Mouse (Mus musculus) urinary bladder, postnatal 4 days (tissue): ENCODE measurements around the gene Gria1.

Source experiments
- DNase-seq, 2 experiments: peaks; one replicate each; pipeline ENCODE4 v3.0.0; 2021 to 2022; ENCODE audit warnings: low spot score in 2 of 2

The Gria1 gene

DNA sequence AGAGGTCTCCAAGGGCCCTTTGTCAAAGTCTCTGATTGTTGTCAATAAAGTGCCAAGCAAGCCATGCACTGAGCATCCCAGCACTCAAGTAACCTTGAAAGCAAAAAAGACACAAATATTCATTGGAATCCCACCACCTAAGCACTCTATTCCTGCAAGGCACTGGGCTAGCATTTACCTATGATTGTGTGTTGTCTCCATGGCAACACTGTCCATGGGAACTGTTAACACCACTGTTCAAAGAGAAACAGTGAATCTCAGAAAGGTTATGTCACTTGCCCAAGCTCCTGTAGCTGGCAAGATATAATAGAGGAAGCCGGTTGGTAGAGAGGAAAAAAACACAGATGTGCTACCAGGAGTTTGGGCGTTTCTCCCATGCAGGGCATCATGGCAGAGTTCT, 274.9 kb downstream of the Gria1 start:
- DNase-seq = no peak

DNA sequence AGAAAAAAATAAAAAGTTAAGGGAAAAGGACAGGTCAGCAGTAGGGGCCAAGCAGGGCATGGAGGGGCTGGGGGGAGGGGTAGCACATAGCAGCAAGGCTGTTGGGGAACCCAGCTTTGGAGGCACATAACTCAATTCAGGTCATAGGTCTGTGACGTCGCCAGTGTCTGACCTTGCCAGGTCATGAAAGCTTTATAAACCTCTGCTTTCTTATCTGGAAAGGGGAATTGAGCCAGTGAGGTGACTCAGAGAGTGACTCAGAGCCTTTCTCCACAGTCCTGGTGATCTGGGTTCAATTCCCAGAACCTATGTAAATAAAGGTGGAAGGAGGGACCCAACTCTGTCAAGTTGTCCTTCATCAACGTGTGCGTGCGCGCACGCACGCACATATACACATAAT, 286.2 kb downstream of the Gria1 start:
- DNase-seq = no peak

DNA sequence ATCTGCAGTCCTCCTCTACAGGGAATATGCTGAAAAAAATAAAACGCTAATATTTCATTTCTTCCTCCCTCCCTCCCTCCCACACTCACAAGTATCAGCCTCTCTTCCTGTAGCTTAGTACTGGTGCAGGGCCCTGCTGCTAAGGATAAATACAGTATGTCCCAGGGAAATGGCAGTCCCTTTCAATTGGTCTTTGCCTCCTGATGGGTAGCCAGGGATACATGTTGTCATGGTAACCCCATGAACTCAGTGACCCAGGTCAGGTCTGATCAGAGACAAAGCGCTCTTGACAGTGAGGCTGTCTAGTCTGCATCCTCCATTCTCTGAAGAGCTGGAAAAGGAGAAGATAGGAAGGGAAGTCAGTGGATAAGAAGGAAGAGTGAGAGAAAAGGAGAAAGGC, 287.1 kb downstream of the Gria1 start:
- DNase-seq = no peak

DNA sequence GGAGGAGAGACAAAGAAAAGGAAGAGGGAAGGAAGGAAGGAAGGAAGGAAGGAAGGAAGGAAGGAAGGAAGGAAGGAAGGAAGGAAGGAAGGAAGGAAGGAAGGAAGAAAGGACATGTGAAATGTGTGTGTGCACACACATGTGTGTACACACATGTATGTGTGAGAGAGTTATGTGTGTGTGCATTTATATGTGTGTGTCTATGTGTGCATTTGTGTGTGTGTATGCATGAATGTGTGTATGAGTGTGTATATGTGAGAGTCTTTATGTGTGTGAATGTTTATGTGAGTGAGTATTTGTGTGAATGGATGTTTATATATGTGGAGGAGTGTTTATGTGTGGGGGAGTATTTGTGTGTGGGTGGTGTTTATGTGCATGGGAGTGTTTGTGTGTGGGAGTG, 287.5 kb downstream of the Gria1 start:
- DNase-seq = no peak

DNA sequence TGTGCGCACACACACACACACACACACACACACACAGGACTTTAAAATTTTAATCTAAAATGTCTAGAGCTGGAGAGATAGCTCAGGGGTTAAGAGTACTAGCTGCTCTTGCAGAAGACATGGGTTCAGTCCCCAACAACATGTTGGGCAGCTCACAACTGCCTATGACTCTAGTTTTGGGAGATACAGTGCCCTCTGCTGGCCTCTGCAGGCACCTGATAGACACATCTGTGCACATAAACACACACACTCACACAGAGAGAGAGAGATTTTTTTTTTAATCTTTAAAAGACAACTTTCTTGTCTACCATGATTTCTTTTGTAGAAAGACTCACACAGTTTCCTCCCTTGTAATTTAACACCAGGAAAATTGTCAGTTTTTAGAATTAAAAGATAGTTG, 292.4 kb downstream of the Gria1 start:
- no peak for DNase-seq

DNA sequence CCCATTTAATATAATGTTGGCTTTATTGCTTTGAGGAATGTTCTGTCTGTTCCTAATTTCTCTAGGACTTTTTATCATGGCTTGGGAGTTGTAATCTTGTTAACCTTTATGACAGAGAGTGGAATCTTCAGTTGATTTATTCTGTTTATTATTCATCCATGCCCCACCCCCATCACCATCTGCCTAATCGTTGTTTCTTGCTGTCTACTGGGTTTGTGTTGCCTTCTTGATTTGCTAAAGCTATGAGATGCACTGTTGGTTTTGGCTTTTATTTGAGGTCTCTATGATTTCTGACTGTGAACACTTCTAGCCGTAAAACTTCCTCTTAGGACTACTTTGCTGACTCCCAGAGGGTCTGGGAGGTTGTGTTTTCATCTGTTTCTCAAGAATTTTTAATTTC, 294.9 kb downstream of the Gria1 start:
- no peak for DNase-seq

DNA sequence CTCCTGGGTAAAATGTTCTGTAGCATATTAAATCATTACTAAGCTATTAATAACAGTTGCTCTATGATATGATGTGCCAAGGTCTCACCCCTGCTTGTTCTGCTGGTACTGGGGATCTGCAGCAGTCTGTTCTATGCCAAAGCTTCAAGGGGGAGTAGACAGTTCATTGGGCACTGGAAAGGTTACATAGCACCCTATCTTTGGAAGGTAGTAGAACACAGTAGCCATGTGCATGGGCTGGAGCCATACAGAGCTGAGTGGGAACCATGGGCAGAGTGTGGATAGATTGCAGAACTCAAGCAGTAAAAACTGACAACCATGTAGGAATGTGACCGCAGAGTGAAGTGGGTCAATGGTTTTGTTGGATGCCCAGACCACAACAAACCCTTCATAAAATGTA, 295.7 kb downstream of the Gria1 start:
- no peak for DNase-seq

DNA sequence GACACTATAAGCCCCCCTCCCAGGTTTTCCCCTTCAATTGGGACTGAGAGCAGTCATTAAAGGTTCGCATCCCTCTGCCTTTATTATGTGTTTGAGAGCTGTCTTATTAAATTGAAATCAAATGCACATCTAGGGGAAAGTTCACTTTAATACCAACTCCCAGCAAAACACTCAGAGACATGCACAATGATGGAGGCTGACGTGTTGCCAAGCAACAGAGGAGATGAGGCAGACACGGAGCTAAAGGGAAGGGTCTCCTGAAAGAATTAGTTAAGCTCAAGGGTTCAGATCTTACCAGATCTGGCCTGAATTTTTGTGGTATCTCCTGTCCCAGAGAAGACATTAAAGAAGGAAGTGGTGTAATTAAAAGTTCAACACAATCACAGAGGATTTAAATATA, 305.9 kb downstream of the Gria1 start:
- DNase-seq = no peak

DNA sequence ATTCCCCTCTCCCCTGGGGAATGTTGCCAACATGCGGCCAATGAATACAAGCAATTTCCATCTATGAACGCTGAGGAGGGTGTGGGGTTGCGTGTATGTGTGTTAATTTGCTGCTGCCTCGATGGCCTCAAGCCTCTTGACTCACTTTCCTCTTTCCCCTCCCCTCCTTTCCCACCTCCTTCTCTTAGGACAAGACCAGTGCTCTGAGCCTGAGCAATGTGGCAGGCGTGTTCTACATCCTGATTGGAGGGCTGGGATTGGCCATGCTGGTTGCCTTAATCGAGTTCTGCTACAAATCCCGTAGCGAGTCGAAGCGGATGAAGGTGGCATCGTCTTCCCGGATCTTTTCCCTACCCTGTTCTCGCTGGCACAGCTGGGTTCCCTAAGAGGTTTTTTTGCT, 306.3 kb downstream of the Gria1 start:
- DNase-seq = no peak

DNA sequence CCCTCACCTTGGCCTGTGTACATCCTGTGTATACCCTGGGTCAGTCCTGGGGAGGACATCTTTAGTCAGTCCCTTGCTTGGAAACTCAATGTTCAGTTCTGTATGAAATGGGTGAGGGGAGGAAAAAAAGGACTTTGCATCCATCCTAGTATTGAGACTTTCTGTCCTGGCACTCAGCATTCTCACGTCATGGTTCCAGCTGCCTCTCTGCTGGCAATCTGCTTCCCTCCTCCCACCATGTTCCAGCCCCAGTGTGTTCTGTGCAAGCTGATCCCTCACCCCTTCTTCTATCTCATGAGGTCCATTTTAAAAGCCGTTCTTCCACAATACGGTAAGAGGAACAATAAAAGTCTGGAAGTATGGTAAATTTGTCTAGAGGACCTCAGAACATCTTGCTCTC, 308.2 kb downstream of the Gria1 start:
- DNase-seq = no peak

DNA sequence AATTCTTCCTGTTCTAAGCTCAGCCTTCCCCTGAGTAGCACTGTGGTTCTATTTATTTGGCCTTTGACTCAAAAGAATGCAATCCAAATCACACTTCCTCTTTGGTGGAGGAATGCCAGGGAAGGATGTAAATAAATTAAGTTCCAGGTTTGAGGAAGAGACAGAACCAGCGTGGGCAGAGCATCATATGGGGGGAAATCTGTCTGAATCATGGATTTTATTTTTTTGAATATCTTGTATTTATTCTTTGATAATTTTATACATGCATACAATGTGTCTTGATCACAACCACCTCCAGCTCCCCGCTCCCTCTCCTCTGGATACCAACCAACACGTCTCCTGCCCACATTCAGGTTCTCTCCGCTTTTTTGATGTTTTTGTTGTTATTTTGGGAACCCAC, 312.9 kb downstream of the Gria1 start:
- DNase-seq = peak in 1 of 2 experiments; percentile 6
